Mouse (Mus musculus): ENCODE measurements at regions not wholly inside any gene's neighbourhood (a gene's known extent, or its start where the extent isn't known, plus 50 kb on each side); places are given as distances from the start of the nearest gene placed in this dataset.
"Not testable (repeated sequence)": the region's sequence is repeated elsewhere in the genome, so short reads cannot be mapped to it uniquely, and the experiment has no call there.

DNA sequence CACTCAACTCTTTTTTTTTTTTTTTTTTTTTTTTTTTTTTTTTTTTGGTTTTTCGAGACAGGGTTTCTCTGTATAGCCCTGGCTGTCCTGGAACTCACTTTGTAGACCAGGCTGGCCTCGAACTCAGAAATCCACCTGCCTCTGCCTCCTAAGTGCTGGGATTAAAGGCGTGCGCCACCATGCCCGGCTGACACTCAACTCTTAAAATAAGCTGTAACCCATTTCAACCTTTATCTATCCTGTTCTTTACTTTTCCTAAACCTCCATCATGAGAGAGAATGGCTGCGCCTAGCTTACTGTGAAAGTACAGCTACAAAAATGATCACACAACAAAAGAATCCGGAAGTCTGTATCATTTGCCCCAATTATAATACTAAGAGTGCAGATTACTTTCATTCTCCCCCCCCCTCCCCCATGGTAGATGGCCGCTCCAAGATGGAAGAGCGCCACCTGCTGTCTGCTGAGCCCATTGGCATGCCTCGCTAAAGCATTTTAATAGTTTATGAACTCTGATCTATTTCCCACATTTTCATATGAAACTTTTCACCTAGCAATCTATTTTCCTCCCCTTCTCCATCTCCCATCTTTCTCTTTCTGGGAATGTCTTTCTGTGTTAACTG is 89.2 kb upstream of the Enpep start:
- TF ChIP-seq CTCF (IDR thresholded peaks at IDR 0.05; ENCODE audit: extremely low read depth, insufficient read depth, low read length), result peak; percentile 75
- not testable (repeated sequence) for TF ChIP-seq POLR2A (IDR thresholded peaks at IDR 0.05; ENCODE audit: extremely low read depth, insufficient read depth, low read length)

All from cortical plate, adult 2 months (tissue).